Mouse (Mus musculus): ENCODE data around the gene Mknk2. TPM values are rescaled to one million over a fixed set of nuclear protein-coding genes. Genes with fewer than 3 reads are reported as not detected.

Mknk2 gene
- total RNA-seq, 4 experiments from 2014 or later: 36.0 to 47.0 (median 40.9) TPM

DNA sequence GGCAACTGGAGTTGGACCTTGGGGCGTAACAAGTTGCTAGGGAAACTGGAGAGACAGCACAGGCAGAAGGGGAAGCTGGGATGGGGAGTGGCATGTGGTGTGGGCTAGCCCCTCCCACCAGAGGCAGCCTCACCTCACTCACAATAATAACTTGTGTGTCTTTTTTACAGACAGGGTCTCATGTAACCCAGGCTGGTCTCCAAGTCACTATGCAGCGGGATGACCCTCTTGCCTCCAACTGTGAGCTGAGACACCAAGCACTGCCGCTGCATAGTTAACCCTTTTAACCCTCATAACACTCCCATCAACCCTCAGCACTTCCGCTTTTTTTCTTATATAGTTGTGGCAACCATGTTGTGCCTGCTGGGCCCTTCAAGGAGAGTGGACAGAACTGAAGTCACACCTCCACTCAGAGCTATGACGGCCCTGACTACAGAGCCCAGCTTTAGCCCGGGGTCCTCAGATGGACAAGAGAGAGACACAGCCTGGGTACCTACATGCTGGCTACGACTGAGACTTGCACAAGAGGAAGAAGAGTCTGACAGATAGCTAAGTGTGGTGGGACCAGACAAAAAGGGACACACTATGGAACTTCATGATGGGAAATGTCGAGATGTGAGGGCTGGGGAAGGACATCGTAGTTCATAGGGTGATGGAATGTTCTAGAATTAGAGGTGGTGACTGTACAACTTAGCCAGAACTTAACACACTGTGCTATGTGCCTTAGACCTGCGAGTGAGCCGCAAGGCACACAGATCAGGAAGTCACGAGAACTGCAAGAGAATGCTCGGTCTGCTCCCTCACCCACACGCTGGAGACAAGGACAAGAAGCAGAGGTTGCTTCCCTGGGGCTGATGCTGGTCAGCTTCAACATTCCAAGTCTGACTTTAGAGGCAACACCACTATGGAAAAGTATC is 14.6 kb upstream of the Mknk2 start:
- DNase-seq (ENCODE audit: low spot score in 2 of 2): no peak

DNA sequence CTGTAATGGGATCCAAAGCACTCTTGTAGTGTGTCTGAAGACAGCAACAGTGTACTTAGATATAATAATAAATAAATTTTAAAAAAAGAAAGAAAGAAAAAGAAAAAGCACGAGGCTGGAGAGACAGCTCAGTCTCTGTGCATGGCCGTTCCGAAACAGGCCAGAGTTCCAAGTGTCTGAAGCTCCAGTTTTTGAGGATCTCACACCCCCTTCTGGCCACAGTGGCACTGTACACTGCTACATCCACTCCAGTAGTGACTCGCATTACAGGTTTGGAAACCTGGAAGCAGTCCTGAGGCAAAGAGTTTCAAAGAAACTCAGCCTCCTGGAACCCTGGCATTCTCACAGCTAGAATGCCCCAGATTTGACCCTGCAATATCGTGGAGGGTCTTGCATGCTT is 9.9 kb upstream of the Mknk2 start:
- no peak for DNase-seq (ENCODE audit: low spot score in 2 of 2)

DNA sequence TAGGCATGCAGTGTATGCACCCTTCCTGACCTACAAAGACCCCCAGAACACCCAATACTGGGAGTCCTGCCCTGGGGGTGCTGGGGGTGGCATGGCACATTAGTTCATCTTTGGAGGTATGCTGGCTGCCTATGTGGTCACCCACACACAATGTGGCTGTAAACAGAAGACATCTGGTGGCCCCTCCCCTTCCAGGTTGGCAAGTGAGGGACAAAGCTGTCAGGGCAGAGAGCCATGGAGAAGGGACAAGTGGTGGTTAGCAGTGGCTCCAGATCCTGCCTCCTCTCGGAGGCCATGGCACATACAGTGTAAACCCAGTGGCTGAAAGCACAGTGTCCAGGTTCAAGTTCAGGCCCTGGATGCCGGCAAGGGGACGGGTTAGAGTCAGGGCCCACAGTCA is 8.7 kb upstream of the Mknk2 start:
- DNase-seq (ENCODE audit: low spot score in 2 of 2): no peak

DNA sequence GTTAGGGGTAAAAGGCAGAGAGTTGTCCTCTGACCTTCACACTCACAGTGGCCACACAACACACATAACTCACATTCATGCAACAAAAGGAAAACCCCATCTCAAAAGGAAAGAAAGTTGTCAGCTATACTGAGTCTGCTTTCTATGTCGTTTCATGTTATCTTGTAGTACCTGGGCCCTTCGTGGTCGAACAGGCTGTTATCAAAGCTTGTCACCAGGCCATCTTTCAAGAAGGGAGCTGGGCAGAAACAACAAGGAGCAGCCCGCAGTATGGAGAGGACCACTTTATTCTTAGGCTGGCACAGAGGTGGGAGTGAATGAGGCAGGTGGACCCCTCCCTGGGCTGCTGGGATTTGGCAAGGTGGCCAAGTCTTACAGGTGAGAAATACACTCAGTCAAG is 7.1 kb upstream of the Mknk2 start:
- no peak for DNase-seq (ENCODE audit: low spot score in 2 of 2)

DNA sequence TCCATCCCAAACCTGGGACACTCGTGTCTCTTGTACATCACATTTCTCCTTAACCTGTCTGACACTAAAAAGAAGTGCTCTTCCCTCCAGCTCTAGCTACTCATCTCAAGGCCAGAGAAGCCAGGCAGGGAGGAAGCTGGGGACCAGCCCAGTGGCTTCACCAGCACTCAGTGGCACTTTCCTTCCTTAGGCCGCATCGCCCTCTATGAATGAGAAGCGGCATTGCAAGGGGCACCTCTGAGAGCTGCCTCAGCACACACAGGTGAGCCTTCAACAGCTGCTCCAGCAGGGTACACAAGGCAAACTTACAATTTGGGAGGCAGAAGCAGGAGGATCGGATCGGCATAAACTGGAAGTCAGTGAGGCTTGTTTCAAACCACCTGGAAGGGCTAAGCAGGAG is 6.3 kb upstream of the Mknk2 start:
- DNase-seq (ENCODE audit: low spot score in 2 of 2): no peak

DNA sequence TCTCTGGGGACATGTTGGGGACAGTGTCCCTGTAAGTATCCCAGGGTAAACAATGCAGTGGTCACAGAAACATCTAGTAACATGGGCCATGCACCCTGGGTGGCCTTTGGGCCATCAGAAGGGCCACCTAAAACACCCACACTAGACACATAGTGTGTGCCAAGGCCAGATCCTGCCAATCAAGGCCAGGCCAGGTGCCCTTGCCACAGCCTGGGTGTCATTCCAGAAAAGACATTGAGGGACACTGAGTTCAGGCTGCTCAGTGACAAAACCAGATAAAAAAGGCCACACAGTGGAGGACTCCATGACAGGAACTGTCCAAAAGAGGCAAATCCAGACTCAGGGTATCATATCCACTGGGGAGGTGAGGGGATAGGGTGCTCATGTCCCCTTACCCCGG is 5.7 kb upstream of the Mknk2 start:
- no peak for DNase-seq (ENCODE audit: low spot score in 2 of 2)

DNA sequence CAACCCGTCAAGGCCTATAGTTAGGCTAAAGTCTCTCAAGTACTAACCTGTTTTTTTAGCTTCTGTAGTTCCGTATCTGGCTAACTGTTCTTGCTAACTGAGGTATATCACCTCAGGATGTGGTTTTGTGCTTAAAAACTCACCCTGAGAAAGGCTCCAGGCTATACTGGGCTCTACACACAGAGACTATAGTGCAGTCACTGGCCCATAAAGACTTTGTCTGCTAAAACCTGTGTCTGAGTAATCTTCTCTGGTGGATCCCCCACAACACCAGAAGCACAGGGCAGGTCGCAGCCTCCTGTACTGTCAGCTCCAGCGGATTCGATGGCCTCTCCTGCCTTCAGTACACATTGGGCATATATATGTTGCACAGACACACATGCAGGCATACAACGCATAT is 4.1 kb upstream of the Mknk2 start:
- DNase-seq (ENCODE audit: low spot score in 2 of 2): no peak

DNA sequence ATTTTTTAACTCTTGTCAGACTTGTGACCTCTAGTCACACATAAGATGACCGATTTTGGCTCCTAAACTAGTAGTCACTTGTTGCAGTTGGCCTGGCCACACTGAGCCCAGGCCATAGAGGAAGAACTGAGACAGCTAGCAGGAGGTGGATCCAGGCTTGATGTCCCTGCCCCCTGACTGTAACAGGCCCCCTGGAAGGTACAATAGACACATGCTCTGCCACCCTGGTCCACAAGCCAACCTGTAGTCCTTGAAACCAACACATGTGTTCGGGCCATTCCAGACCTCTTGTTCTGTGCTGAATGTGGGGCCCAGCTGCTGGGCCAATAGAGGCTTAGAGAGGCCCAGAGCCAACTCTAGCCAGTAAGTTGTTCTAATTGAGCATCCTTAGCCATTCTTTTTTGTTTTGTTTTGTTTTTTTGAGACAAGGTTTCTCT is 2.4 kb upstream of the Mknk2 start:
- DNase-seq (ENCODE audit: low spot score in 2 of 2): no peak

DNA sequence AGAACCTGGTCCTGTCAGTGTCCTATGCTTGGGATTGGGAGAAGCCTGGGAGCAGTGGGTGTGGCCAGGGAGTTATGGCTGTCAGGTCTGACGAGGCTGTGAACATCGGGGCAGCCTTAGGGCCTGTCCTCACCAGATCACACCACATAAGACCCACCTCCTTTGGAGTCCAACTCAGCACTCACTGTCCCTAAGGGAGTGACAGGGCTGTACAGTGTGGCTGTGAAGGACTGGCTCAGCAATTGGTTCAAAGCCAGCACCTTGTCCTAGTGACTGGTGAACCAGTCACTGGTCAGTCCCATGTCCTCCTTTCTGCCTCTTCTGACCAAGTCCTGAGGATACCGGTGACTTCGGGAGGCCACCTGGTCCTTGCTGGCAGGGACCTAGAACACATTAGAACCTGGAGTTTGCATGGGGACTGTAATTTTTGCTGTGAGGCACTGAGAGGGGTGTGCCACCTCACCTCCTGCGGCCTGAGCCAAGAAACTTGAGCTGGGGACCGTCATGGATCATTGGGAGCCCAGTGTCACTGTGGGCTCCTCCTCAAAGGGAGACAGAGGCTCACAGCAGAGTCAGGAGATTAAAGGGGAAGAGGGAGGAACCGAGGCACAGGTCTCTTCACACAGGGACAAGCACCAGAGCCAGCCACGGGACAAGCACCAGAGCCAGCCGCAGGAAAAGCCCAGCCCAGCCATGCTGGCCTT is 1.8 kb upstream of the Mknk2 start:
- no peak for DNase-seq (ENCODE audit: low spot score in 2 of 2)

DNA sequence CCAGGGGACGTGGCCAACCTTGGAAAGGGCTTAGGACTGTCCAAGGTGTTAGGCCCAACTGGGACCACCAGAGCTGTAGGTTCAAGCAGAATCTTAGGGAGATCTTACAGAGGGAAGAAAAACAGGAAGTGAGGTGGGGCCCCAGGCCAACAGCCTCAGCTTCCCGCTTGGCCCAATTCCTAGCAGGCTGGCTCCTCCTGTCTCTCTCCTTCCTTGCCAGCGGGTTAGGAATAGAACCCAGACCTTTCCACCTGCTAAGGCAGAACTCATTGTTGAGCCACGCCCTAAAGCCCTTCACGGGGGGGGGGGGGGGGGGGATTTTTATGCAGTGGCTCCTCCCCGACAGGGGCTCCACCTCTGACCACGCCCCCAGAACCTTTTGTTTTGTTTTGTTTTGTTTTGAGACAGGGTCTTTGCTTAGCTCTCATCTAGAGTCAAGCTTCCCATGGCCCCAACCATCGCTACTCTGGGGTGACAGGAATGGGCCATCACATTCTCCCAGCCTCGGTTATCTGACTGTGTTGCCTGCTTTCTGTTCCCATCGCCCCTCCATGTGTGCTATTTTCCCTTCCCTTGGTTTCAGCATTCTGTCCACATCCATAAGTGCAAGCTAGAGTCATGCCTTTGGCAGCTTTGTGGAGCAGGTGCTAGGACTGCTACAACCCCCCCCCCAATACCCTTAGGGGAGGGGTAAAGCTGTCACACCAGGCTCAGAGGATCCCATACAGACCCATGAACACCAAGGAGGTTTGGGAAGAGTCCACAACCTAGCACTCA is 877 bp upstream of the Mknk2 start:
- DNase-seq (ENCODE audit: low spot score in 2 of 2): no peak

DNA sequence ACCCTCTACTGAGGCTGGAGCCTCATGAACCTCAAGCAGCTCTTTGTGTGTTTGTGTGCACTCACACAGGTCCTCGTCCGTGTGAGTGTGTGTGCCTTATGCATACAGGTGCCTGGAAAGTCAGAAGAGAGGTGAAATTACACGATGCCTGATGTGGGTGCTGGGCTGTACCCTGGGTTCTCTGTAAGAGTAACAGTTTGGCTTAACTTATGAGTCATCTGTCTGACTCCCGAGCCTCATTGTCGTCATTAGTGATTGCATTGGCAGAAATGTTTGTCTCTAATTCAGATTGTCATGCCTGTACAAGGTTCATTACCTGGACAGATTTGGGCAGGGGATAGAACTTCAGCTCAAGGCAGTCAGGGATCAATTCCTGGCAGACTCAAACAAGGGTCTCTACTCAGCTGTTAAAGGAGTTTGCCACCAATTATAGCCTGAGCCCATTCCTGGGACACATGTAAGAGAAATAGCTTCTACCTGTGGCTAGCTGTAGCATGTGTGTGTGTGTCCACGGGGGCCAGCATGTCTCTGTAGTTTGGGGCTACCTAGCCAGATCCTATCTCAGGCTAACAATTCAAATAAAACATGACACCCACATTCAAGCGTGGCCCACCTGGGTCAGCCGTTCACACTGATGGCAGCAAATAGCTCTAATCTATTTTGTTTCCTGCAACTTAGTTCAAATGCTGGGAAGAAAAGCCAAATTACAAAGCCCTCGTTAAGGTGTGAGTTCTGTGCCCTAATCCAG is 610 bp downstream of the Mknk2 start:
- no peak for DNase-seq (ENCODE audit: low spot score in 2 of 2)

DNA sequence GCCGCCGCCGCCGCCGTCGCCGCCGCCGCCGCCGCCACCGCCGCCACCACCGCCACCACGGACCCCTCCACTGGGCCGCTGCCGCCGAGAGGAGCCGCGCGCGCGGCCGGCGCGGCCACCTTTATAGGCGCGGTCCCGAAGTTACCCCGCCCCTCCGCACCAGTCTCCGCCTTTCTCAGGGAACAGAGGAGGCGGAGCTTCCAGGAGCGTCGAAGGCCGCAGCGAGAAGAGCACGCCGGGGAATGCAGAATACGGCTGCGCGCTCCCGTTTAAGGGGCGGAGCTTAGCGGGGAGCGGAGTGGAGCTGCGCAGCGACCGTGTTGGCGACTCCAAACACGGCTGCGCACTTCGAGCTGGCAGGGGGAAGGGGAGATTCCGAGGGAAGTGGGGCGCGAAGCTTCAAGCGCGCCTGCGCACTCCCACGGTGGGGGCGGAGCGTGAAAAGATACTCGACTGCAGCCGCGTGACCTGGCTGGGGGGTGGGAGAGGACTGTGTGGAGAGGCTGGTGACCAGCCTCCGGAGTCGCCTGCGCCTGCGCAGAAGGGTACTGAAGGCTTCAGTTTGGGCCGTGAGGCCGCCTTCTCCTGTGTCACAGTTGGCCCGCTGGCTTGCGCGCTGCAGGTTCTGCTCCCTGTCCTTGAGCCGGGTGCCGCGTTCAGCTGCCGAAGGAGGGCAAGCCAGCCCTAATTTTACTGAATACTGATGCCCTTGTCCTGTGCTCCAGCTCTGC is 1.5 kb downstream of the Mknk2 start:
- DNase-seq (ENCODE audit: low spot score in 2 of 2): peak; percentile 96 to 99

DNA sequence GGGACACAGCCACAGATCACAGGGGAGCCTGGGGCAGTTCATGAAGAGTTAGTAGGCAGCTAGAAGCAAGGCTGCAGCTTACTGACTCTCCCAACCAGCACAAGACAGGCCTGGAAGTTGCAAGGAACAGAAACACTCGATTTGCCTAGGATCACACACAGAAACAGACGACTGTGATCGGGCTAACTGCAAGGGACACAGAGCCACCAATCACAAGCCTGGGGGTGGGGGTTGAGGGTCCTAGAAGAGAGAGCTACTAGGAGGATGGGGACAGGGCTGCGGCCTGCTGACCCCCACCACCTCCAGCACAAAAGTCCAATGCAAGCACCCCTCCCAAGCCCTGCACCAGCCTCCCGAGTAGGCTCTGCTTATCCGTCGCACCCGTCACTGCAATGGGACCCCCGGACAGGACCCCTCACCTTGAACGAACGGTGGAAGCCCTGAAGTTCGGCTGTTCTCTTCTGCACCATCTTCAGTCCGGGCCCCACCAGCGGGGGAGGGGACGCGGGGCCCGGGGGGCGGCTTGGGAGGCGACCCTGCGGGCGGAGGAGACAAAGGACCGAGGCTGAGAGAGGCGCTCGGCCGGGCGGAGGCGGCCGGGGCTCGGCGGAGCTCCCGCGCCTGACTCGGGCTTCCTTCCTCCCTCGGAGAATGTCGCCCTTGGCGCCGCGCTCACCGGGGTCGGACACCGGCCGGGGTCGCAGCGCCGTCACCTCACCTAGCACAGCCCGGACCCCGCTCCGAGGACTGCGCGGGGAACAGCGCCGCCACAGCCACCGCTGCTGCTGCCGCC is 2.3 kb downstream of the Mknk2 start:
- no peak for DNase-seq (ENCODE audit: low spot score in 2 of 2)

DNA sequence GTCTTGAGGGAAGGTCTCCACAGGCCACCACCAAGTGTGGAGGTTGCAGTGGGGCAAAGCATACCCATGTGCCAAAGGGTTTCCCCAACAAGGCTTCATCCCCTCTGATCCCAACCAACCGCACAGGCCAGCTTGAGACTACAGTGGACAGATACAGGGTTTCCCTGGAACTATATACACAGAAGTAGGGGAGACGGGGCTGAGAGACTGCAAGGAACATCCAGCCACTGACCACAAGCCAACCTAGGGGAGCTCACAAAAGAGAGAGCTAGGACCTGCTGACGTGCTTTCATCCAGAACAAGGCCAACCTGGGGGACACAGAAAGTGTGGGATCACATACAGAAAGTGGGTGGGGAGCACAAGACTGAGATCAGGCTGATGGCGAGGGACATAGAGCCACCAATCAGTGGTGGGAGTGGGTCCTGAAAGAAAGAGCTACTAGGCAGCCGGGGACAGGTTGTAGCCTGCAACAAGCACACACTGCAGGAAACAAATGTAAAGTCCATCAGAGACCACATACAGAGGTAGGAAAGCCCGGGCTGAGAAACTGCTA is 3.0 kb downstream of the Mknk2 start:
- DNase-seq (ENCODE audit: low spot score in 2 of 2): no peak

DNA sequence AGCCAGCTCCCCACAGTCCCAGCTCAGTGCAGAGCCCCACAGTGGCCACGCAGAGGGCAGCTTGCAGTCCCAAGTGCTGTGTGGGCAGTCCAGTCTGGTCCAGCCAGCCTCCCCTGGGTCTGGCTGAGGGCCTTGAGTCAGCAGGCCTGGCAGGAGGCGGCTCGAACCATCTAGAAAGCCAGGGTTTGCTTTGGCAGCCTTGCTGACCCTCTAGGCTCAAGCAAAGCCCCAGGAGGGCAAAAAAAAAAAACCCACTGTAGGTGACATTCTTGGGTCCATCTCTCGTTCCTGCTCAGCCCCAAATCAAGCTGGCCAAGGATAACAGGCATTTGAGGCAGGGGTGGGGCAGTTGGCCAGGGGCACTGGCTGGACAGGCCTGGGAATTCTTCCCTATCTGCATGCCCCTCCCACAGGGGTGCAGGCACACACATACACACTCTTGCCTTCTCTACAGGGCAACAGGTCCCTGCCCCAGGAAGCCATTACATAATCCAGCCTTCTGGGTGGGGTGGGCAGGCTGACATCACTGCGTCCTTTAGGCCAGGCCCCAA is 3.7 kb downstream of the Mknk2 start:
- no peak for DNase-seq (ENCODE audit: low spot score in 2 of 2)

DNA sequence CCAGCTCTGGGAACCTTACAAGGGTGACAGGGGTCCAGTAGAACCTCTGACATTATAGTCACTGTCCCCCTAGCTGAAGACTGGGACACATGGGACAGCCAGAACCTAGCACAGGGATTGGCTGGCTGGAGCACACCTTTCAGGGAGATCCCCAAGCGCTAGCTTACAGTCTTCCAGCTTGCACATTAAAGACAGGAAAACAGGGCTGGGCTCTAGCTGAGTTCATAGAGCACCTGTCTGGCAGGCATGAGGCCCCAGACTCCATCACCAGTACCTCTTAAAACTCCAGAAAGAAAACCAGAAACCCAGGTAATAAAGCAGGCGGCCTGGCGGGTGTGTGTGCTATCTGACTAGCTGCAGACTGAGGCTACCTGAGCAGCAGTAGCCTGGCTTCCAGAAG is 4.2 kb downstream of the Mknk2 start:
- no peak for DNase-seq (ENCODE audit: low spot score in 2 of 2)

DNA sequence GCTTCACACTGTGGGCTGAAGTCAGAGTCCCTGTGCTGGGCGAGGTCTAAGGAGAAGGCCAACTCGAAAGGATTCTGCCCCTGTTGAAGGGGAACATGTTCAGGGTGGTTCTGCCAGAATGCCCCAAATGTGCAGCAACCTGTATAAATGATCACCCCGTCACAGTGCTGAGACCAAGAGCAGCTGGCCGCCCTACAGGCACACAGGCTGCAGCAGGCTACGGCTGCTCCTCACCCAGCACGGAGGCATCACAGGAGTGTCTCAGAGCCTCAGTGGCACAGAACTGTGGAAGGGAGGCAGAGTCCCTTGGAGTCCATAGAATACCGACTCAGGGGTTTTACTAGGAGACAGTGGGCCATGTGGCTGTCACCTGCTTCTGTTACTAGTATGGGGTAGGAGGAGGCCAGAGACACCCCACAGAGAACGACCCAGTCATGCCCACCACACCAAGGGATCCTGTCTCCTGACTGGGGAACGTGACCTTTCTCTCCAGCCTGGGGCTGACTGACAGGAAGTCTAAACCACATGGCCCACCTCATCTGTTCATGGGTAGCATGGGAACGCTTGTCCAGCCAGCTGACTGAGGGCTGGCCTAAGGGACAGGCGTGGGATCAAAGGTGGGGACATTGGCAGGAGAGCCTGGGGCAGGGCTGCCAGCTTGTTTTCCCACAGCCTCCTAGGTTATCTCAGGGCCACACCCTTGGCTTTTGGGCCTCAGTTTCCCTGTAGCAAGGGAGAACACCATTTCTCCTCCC is 5.8 kb downstream of the Mknk2 start:
- DNase-seq (ENCODE audit: low spot score in 2 of 2): no peak

DNA sequence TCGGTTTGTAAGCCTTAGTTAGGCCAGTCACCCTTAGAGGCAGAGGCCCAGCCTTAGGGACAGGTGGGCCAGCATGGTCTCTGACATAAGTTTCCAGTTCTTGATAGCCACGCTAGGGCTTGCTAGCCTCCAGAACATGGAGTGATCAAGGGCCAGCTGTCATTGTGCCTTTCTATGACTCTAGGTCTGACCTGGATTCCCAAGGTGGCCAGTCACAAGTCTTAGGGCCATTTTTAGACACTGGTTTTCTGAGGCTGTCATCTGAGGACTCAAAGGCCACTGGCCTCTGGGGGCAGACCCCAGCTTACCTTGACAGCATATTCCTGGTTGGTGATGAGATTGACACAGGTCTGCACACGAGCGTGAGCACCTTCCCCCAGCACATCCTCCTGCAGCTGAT is 6.7 kb downstream of the Mknk2 start:
- DNase-seq (ENCODE audit: low spot score in 2 of 2): no peak

All from left cerebral cortex, adult 8-10 months (tissue).